Mouse (Mus musculus): ENCODE results near the gene Kif21b. TPM values are rescaled to one million over a fixed set of nuclear protein-coding genes. Genes with fewer than 3 reads are reported as not detected.

Gene Kif21b
- polyA plus RNA-seq, 1 experiment from 2014 or later: 78.3 TPM

DNA sequence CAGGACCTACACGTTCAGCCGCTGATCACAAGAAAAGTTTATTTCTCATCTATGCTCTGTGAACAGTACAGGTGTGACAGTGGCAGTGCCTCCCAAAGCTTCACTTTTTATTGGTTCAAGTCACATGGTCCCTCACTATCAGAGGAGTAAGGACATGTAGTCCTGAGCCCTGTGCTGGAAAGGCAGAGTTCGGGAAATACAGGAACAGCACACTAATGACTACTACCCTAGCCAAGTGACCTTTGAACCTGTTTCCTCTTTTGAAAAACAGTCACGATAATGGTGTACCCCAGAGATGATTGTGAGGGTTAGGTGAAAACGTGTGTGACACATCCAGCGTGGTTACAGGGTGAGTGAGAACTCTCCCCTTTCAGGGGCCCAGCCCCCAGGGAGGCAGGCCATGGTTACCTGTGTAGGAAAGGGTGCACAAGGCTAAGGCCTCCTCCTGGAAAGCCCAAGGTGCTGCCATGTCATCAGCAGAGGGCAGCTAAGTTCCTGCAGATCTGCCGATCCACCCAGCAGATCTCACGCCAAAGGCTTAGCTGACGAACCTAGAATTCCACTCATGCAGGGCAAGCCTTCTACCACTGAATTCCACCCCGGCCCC, 4.9 kb upstream of the Kif21b start:
- WGBS: 89% methylated on average over 10 of the region's 10 CpGs
- H3K4me2 ChIP-seq (ENCODE audit: low read length): no peak overlapping the region
- no peak overlapping the region for H3K9ac ChIP-seq (replicated peaks; ENCODE audit: low read depth, low read length)
- no peaks in the 10 kb centered on the region for H3K27me3 ChIP-seq (replicated peaks; ENCODE audit: control insufficient read depth, insufficient read depth, low read length)
- H3K4me1 ChIP-seq (replicated peaks; ENCODE audit: control insufficient read depth, insufficient read depth, low read length): peaks cover 20% of the 10 kb centered on the region
- no peaks in the 10 kb centered on the region for H3K36me3 ChIP-seq (ENCODE audit: control insufficient read depth, insufficient read depth)
- no peaks in the 10 kb centered on the region for H3K9me3 ChIP-seq (ENCODE audit: control insufficient read depth, low read length)
- no peak overlapping the region for H3K4me3 ChIP-seq (replicated peaks; ENCODE audit: low read length)
- no peak for ATAC-seq
- no peak overlapping the region for H3K27ac ChIP-seq (ENCODE audit: low read length)

DNA sequence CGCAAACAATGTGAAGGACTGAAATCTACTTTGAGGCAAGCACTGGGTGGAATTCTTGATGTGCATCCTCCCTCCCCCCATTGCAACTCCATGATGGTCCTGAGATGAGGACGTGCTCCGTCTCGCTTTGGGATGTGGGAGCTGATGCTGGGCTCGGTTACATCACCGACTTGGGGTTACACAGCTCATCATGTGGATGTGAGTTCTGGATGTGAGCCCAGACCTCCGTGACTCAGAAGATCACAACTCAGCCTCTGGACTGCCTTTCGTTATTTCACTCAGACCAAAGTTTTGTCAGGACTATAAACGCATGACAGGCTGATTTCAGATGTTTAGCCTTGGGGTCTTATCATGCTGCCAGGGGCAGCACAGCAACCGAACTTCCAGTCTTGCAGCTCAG, 4.3 kb upstream of the Kif21b start:
- Histone ChIP-seq H3K9ac (replicated peaks; ENCODE audit: low read depth, low read length) (no peak overlapping the region), H3K4me1 (replicated peaks; ENCODE audit: control insufficient read depth, insufficient read depth, low read length) (peaks cover 20% of the 10 kb centered on the region), H3K27me3 (replicated peaks; ENCODE audit: control insufficient read depth, insufficient read depth, low read length) (no peaks in the 10 kb centered on the region), H3K4me3 (replicated peaks; ENCODE audit: low read length) (no peak overlapping the region), H3K27ac (ENCODE audit: low read length) (no peak overlapping the region), H3K4me2 (ENCODE audit: low read length) (no peak overlapping the region), H3K36me3 (ENCODE audit: control insufficient read depth, insufficient read depth) (no peaks in the 10 kb centered on the region), H3K9me3 (ENCODE audit: control insufficient read depth, low read length) (no peaks in the 10 kb centered on the region)
- WGBS: 70% methylated on average over 10 of the region's 10 CpGs
- no peak for ATAC-seq

GRCm38 (mm10) chr1:136127856-136128255, 3.3 kb upstream of the Kif21b start:
- Histone ChIP-seq H3K9ac (replicated peaks; ENCODE audit: low read depth, low read length) (no peak overlapping the region), H3K4me3 (replicated peaks; ENCODE audit: low read length) (no peak overlapping the region), H3K36me3 (ENCODE audit: control insufficient read depth, insufficient read depth) (no peaks in the 10 kb centered on the region), H3K4me2 (ENCODE audit: low read length) (no peak overlapping the region), H3K27me3 (replicated peaks; ENCODE audit: control insufficient read depth, insufficient read depth, low read length) (no peaks in the 10 kb centered on the region), H3K9me3 (ENCODE audit: control insufficient read depth, low read length) (no peaks in the 10 kb centered on the region), H3K27ac (ENCODE audit: low read length) (no peak overlapping the region), H3K4me1 (replicated peaks; ENCODE audit: control insufficient read depth, insufficient read depth, low read length) (peaks cover 20% of the 10 kb centered on the region)
- ATAC-seq: no peak
- 78% methylated on average over 3 of the region's 3 CpGs for WGBS

GRCm38 (mm10) chr1:136128416-136128815, 2.8 kb upstream of the Kif21b start:
- no peak for ATAC-seq
- Histone ChIP-seq H3K9me3 (ENCODE audit: control insufficient read depth, low read length) (no peaks in the 10 kb centered on the region), H3K4me1 (replicated peaks; ENCODE audit: control insufficient read depth, insufficient read depth, low read length) (peaks cover 25% of the 10 kb centered on the region), H3K36me3 (ENCODE audit: control insufficient read depth, insufficient read depth) (no peaks in the 10 kb centered on the region), H3K4me2 (ENCODE audit: low read length) (no peak overlapping the region), H3K27ac (ENCODE audit: low read length) (no peak overlapping the region), H3K4me3 (replicated peaks; ENCODE audit: low read length) (no peak overlapping the region), H3K9ac (replicated peaks; ENCODE audit: low read depth, low read length) (no peak overlapping the region), H3K27me3 (replicated peaks; ENCODE audit: control insufficient read depth, insufficient read depth, low read length) (no peaks in the 10 kb centered on the region)
- WGBS: 57% methylated on average over 5 of the region's 5 CpGs

DNA sequence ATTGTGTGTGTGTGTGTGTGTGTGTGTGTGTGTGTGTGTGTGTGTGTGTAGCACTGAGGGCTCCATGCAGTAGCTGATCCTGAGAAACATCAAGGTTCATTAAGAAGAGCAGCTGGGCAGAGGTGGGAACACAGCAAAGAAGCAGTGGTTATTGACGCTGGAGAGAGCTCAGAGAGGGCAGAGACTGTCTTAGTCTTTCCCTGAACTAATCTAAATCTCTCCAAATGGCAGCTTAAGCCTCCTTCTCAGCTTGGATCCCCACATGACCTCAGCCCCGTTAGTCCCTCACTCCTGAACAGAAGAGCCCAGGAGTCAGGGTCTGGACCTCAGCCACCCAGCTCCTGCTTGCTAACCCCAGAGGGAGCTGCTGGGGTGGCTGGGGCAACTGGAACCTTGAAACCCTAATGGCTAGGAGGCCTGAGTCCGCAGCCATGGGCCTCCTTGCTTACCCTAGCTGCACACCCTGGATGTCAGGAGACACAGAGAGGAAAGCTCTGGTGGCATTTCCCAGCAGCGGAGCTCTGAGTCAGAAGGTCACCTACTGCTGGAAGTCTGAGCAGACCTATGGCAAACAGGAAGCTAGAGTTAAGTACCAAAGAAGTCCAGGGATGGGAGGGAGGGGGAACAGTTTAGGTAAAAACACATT, 2.1 kb upstream of the Kif21b start:
- no peaks in the 10 kb centered on the region for H3K36me3 ChIP-seq (ENCODE audit: control insufficient read depth, insufficient read depth)
- 52% methylated on average over 4 of the region's 4 CpGs for WGBS
- H3K9me3 ChIP-seq (ENCODE audit: control insufficient read depth, low read length): no peaks in the 10 kb centered on the region
- H3K9ac ChIP-seq (replicated peaks; ENCODE audit: low read depth, low read length): no peak overlapping the region; the same call in 1 of the 2 replicates
- no peak overlapping the region for H3K4me2 ChIP-seq (ENCODE audit: low read length)
- ATAC-seq: no peak
- no peak overlapping the region for H3K4me3 ChIP-seq (replicated peaks; ENCODE audit: low read length)
- H3K27me3 ChIP-seq (replicated peaks; ENCODE audit: control insufficient read depth, insufficient read depth, low read length): no peaks in the 10 kb centered on the region
- peaks cover 32% of the 10 kb centered on the region for H3K4me1 ChIP-seq (replicated peaks; ENCODE audit: control insufficient read depth, insufficient read depth, low read length)
- no peak overlapping the region for H3K27ac ChIP-seq (ENCODE audit: low read length)

DNA sequence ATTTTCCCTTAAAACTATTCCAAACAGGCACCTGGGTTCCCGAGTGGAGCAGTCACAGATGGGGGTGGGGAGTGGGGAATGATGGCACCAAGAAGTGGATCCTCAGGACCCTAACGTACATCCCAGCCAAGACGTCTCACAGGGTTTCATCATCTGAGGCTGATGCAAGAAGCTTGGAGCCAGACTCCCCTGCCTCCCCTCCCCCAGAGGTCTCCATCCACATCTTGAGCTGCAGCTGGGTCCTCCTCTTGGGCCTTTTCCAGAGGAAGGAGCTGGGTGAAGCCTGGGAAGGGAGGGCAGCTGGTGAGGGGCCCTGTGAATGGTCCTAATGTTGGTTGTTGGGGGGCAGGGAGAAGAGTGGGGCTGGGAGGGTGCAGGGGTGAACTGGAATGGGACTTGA, 1.1 kb upstream of the Kif21b start:
- Histone ChIP-seq H3K9ac (replicated peaks; ENCODE audit: low read depth, low read length) (peak overlapping the region; percentile 36; the same call in 1 of the 2 replicates), H3K36me3 (ENCODE audit: control insufficient read depth, insufficient read depth) (no peaks in the 10 kb centered on the region), H3K9me3 (ENCODE audit: control insufficient read depth, low read length) (no peaks in the 10 kb centered on the region), H3K4me1 (replicated peaks; ENCODE audit: control insufficient read depth, insufficient read depth, low read length) (peaks cover 42% of the 10 kb centered on the region), H3K4me2 (ENCODE audit: low read length) (peak overlapping the region; percentile 59), H3K27ac (ENCODE audit: low read length) (0 out of 2 replicates have a peak overlapping the region, but pooled peaks have one; percentile 0), H3K27me3 (replicated peaks; ENCODE audit: control insufficient read depth, insufficient read depth, low read length) (no peaks in the 10 kb centered on the region), H3K4me3 (replicated peaks; ENCODE audit: low read length) (peak overlapping the region; percentile 98)
- no peak for ATAC-seq
- WGBS: 37% methylated on average over 3 of the region's 3 CpGs

DNA sequence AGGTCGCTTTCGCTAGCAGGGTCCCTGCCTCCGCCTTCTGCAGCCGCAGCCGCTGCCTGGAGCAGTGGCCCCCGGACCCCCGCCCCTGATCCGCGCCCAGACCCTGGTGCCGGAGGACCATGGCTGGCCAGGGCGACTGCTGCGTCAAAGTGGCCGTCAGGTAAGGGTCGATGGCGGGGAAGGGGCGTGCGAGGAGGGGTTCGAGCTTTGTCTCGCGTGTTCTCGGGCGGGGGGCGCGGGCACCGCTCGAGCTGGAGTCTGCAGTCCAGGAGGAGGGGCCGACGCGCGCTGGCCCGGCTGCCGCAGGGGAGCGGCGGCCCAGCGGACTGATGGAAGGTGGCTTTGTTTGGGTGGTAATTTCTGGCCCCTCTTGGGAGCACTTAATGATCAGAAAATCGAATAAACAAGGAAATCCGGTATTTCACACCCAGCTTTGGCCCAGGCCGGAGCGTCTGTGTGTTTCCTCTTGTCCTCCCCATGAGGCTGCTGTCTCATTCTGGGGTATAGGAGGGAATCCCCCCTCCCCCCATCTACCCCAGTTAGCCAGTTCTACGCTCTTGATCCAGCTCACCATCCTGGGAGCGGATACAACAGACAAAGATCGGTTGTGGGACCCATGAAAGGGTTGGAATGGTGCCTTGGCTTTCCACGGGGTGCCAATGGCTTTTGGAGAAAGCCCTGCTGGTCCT, 558 bp downstream of the Kif21b start:
- Histone ChIP-seq H3K9ac (replicated peaks; ENCODE audit: low read depth, low read length) (peak overlapping the region; percentile 98), H3K4me1 (replicated peaks; ENCODE audit: control insufficient read depth, insufficient read depth, low read length) (peaks cover 59% of the 10 kb centered on the region), H3K36me3 (ENCODE audit: control insufficient read depth, insufficient read depth) (no peaks in the 10 kb centered on the region), H3K4me3 (replicated peaks; ENCODE audit: low read length) (peak overlapping the region; percentile 98), H3K27ac (ENCODE audit: low read length) (peak overlapping the region; percentile 95), H3K27me3 (replicated peaks; ENCODE audit: control insufficient read depth, insufficient read depth, low read length) (no peaks in the 10 kb centered on the region), H3K4me2 (ENCODE audit: low read length) (peak overlapping the region; percentile 59), H3K9me3 (ENCODE audit: control insufficient read depth, low read length) (no peaks in the 10 kb centered on the region)
- ATAC-seq: peak; percentile 54
- WGBS: under 1% methylated on average over 43 of the region's 43 CpGs

- no peaks in the 10 kb centered on the region for H3K27me3 ChIP-seq (replicated peaks; ENCODE audit: control insufficient read depth, insufficient read depth, low read length)
- peak overlapping the region; percentile 98 for H3K9ac ChIP-seq (replicated peaks; ENCODE audit: low read depth, low read length)
- no peaks in the 10 kb centered on the region for H3K36me3 ChIP-seq (ENCODE audit: control insufficient read depth, insufficient read depth)
- no peaks in the 10 kb centered on the region for H3K9me3 ChIP-seq (ENCODE audit: control insufficient read depth, low read length)
- peak; percentile 18 for ATAC-seq
- peak overlapping the region; percentile 59 for H3K4me2 ChIP-seq (ENCODE audit: low read length)
- WGBS: 17% methylated on average over 10 of the region's 10 CpGs
- H3K4me1 ChIP-seq (replicated peaks; ENCODE audit: control insufficient read depth, insufficient read depth, low read length): peaks cover 67% of the 10 kb centered on the region
- peak overlapping the region; percentile 98 for H3K4me3 ChIP-seq (replicated peaks; ENCODE audit: low read length)
- H3K27ac ChIP-seq (ENCODE audit: low read length): peak overlapping the region; percentile 95
Measured at GRCm38 (mm10) chr1:136132386-136133201, 1.4 kb downstream of the Kif21b start.
